Mouse (Mus musculus) E14TG2a.4 (cell line): Measurements from ENCODE around the gene 1700123O20Rik.
A peak's percentile ranks its signal among the peaks of the same experiment; 100 is the strongest.

ENCODE experiments used
- H3K27me3 ChIP-seq: 2 replicates; pipeline ENCODE4 v1.6.1; 2014; ENCODE audit warnings: low read length, control low read depth; ENCODE audit not compliant: insufficient read depth
- H3K36me3 ChIP-seq: 2 replicates; pipeline ENCODE4 v1.6.1; 2014; ENCODE audit warnings: low read length, control low read depth; ENCODE audit not compliant: insufficient read depth
- H3K4me1 ChIP-seq: replicated peaks from 2 replicates; pipeline ENCODE4 v1.6.1; 2014; ENCODE audit warnings: low read depth, low read length, control low read depth
- H3K4me3 ChIP-seq: replicated peaks from 2 replicates; pipeline ENCODE4 v1.5.1; 2014; ENCODE audit warnings: mild to moderate bottlenecking, low read length
- H3K9me3 ChIP-seq: 2 replicates; pipeline ENCODE4 v1.6.1; 2014; ENCODE audit warnings: low read length, control low read depth
- CTCF ChIP-seq: conservative IDR thresholded peaks from 2 replicates; pipeline ENCODE4 v1.5.1; 2014; ENCODE audit warnings: low read length
- NANOG ChIP-seq: IDR thresholded peaks from 2 replicates; pipeline ENCODE4 v1.6.1; 2014; ENCODE audit warnings: borderline replicate concordance, low read length, mixed read lengths
- POU5F1 ChIP-seq: IDR thresholded peaks from 2 replicates; pipeline ENCODE4 v1.6.1; 2014; ENCODE audit warnings: low read length, borderline replicate concordance

The 1700123O20Rik gene

GRCm38 (mm10) chr14:54721711-54722110 lies 35.7 kb downstream of the 1700123O20Rik start:
- H3K27me3 ChIP-seq = no peaks in the 10 kb centered on the region
- H3K4me3 ChIP-seq = no peak overlapping the region
- peaks cover 24% of the 10 kb centered on the region for H3K9me3 ChIP-seq
- H3K4me1 ChIP-seq = 0 out of 2 replicates have a peak, but pooled peaks cover 5% of the 10 kb centered on the region
- no peaks in the 10 kb centered on the region for H3K36me3 ChIP-seq
- TF ChIP-seq NANOG (no peak), POU5F1 (no peak), CTCF (no peak)

- no peak overlapping the region for H3K4me3 ChIP-seq
- H3K9me3 ChIP-seq = peaks cover 28% of the 10 kb centered on the region
- H3K4me1 ChIP-seq = peaks cover 9% of the 10 kb centered on the region; the same call in 1 of the 2 replicates
- TF ChIP-seq NANOG (no peak), POU5F1 (no peak), CTCF (no peak)
- H3K36me3 ChIP-seq = no peaks in the 10 kb centered on the region
- no peaks in the 10 kb centered on the region for H3K27me3 ChIP-seq
Measured at GRCm38 (mm10) chr14:54724049-54724448, 38.0 kb downstream of the 1700123O20Rik start.

GRCm38 (mm10) chr14:54727565-54727964 lies 41.5 kb downstream of the 1700123O20Rik start:
- Histone ChIP-seq H3K36me3 (no peaks in the 10 kb centered on the region), H3K9me3 (peaks cover 28% of the 10 kb centered on the region), H3K4me3 (no peak overlapping the region), H3K27me3 (0 out of 2 replicates have a peak, but pooled peaks cover 7% of the 10 kb centered on the region), H3K4me1 (peaks cover 7% of the 10 kb centered on the region; the same call in 1 of the 2 replicates)
- TF ChIP-seq CTCF = no peak
- TF ChIP-seq NANOG = no peak
- TF ChIP-seq POU5F1 = no peak

- H3K27me3 ChIP-seq = 0 out of 2 replicates have a peak, but pooled peaks cover 11% of the 10 kb centered on the region
- H3K4me3 ChIP-seq = 0 out of 2 replicates have a peak overlapping the region, but pooled peaks have one; percentile 13
- H3K4me1 ChIP-seq = peaks cover 4% of the 10 kb centered on the region; the same call in 1 of the 2 replicates
- no peak for TF ChIP-seq POU5F1
- no peak for TF ChIP-seq NANOG
- TF ChIP-seq CTCF = no peak
- peaks cover 28% of the 10 kb centered on the region for H3K9me3 ChIP-seq
- no peaks in the 10 kb centered on the region for H3K36me3 ChIP-seq
Measured at GRCm38 (mm10) chr14:54728823-54729653, 43.0 kb downstream of the 1700123O20Rik start.

- no peak overlapping the region for H3K4me3 ChIP-seq
- TF ChIP-seq NANOG (no peak), CTCF (no peak), POU5F1 (no peak)
- peaks cover 17% of the 10 kb centered on the region for H3K9me3 ChIP-seq
- peaks cover 4% of the 10 kb centered on the region; the same call in 1 of the 2 replicates for H3K4me1 ChIP-seq
- H3K36me3 ChIP-seq = no peaks in the 10 kb centered on the region
- 0 out of 2 replicates have a peak, but pooled peaks cover 11% of the 10 kb centered on the region for H3K27me3 ChIP-seq
Measured at GRCm38 (mm10) chr14:54730305-54730704, 44.3 kb downstream of the 1700123O20Rik start.

GRCm38 (mm10) chr14:54732206-54732605 lies 46.2 kb downstream of the 1700123O20Rik start:
- no peaks in the 10 kb centered on the region for H3K9me3 ChIP-seq

GRCm38 (mm10) chr14:54734004-54734403 lies 48.0 kb downstream of the 1700123O20Rik start:
- no peak overlapping the region for H3K4me3 ChIP-seq
- TF ChIP-seq NANOG (no peak), CTCF (no peak), POU5F1 (no peak)
- 0 out of 2 replicates have a peak, but pooled peaks cover 11% of the 10 kb centered on the region for H3K27me3 ChIP-seq
- no peaks in the 10 kb centered on the region for H3K36me3 ChIP-seq
- no peaks in the 10 kb centered on the region for H3K9me3 ChIP-seq
- H3K4me1 ChIP-seq = peaks cover 1% of the 10 kb centered on the region; the same call in 1 of the 2 replicates

More at GRCm38 (mm10) chr14:54732206-54732605, 46.2 kb downstream of the 1700123O20Rik start:
- 0 out of 2 replicates have a peak, but pooled peaks cover 11% of the 10 kb centered on the region for H3K27me3 ChIP-seq
- H3K4me1 ChIP-seq = peaks cover 4% of the 10 kb centered on the region; the same call in 1 of the 2 replicates
- no peak overlapping the region for H3K4me3 ChIP-seq
- no peaks in the 10 kb centered on the region for H3K36me3 ChIP-seq
- TF ChIP-seq POU5F1 (no peak), CTCF (no peak), NANOG (no peak)

- no peaks in the 10 kb centered on the region for H3K9me3 ChIP-seq
- TF ChIP-seq CTCF = no peak
- no peak for TF ChIP-seq POU5F1
- no peak for TF ChIP-seq NANOG
- H3K4me3 ChIP-seq = no peak overlapping the region
- no peaks in the 10 kb centered on the region for H3K36me3 ChIP-seq
- no peaks in the 10 kb centered on the region for H3K4me1 ChIP-seq
- H3K27me3 ChIP-seq = 0 out of 2 replicates have a peak, but pooled peaks cover 11% of the 10 kb centered on the region
Measured at GRCm38 (mm10) chr14:54735221-54735620, 49.2 kb downstream of the 1700123O20Rik start.
